In the genomic region with DNA sequence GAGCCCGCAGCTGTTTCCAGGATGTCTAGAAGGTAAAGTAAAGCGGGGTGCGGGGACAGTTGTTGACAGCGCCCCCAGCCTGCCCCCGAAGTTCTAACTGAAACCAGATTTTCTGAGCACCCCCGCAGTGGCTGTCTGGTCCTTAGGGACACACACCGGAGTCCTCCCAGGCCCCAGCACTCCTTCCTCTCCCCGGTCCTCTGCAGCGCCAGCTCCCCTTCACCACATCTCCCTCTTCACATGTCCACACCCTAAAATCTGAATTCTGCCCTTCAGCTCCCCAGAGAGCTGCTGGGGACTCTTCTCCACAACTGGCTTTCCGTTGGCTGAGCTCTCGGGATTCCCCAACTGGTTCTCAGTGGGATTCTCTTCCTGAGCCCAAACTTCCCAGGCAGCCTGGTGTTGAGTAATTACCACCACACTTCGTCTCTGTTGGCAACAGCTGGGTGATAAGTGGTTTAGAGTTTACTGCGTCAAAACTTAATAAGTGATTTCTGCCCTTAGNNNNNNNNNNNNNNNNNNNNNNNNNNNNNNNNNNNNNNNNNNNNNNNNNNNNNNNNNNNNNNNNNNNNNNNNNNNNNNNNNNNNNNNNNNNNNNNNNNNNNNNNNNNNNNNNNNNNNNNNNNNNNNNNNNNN, we compare ENCODE assay signal across 9 mouse cellular contexts. TPM values are rescaled to one million over a fixed set of nuclear protein-coding genes. Genes with fewer than 3 reads are reported as not detected.
A peak's percentile ranks its signal among the peaks of the same experiment; 100 is the strongest.
DNase-seq lines count a peak whose midpoint lies in the region; ATAC-seq and TF ChIP-seq lines count a peak whose summit lies in the region.
"Had no signal": no experiment of that assay in that cellular context is flagged by ENCODE, and none has a peak within 500 bp of the region (broad histone marks: within the 10 kb centered on the region; RNA-seq: fewer than 3 reads in every experiment).

No protein-coding gene starts in this region.

- no peaks in the 10 kb centered on the region for H3K9me3 ChIP-seq in CH12.LX (replicated peaks; ENCODE audit: low read length)
- no peaks in the 10 kb centered on the region for H3K9me3 ChIP-seq in embryonic facial prominence, embryonic 15.5 days (replicated peaks)
- H3K9me3 ChIP-seq in heart, postnatal 0 days (replicated peaks; ENCODE audit: control insufficient read depth, low read length): no peaks in the 10 kb centered on the region

- TF ChIP-seq EP300 in CH12.LX (IDR thresholded peaks at IDR 0.05; ENCODE audit: low read length): peak; percentile 85
- no peak for TF ChIP-seq EP300 in heart, postnatal 0 days (IDR thresholded peaks at IDR 0.05; ENCODE audit: low read depth)

- peaks cover 26 to 66% of the 10 kb centered on the region in 2 experiments for H3K36me3 ChIP-seq in CH12.LX (replicated peaks in 1 of 2; ENCODE audit: control insufficient read depth in 1 of 2, insufficient read depth in 1 of 2, low read length in 1 of 2)
- peaks cover 12% of the 10 kb centered on the region; the same call in 1 of the 2 replicates for H3K36me3 ChIP-seq in embryonic facial prominence, embryonic 15.5 days
- peaks cover 27% of the 10 kb centered on the region for H3K36me3 ChIP-seq in heart, postnatal 0 days (replicated peaks; ENCODE audit: control insufficient read depth, insufficient read depth, low read length)

- H3K79me2 ChIP-seq in CH12.LX (replicated peaks; ENCODE audit: control insufficient read depth, extremely low read depth, insufficient read depth, poor library complexity, severe bottlenecking): peaks cover 4% of the 10 kb centered on the region

- no peak for TF ChIP-seq POLR2A in CH12.LX (IDR thresholded peaks at IDR 0.05; ENCODE audit: low read depth, low read length)

- in situ Hi-C loops in CH12.LX (cut with MboI; ENCODE audit: low pct_ligation_motif_present, low pct_unique_long_range_greater_than_20kb, low sequenced_read_pairs): no loop called here

- H3K27me3 ChIP-seq in CH12.LX (replicated peaks): no peaks in the 10 kb centered on the region
- no peaks in the 10 kb centered on the region for H3K27me3 ChIP-seq in embryonic facial prominence, embryonic 15.5 days
- H3K27me3 ChIP-seq in heart, postnatal 0 days (ENCODE audit: control insufficient read depth, insufficient read depth, low read length): no peaks in the 10 kb centered on the region

- H3K4me1 ChIP-seq in CH12.LX (ENCODE audit: control insufficient read depth in 1 of 2, insufficient read depth in 2 of 2): peaks cover 20 to 73% of the 10 kb centered on the region in 2 experiments
- H3K4me1 ChIP-seq in embryonic facial prominence, embryonic 15.5 days: peaks cover 28% of the 10 kb centered on the region
- H3K4me1 ChIP-seq in heart, postnatal 0 days (ENCODE audit: control insufficient read depth, insufficient read depth): peaks cover 20% of the 10 kb centered on the region

- H3K4me2 ChIP-seq in CH12.LX (ENCODE audit: insufficient read depth, low read depth, poor library complexity, severe bottlenecking): peak overlapping the region; percentile 98
- H3K4me2 ChIP-seq in embryonic facial prominence, embryonic 15.5 days (replicated peaks): peak overlapping the region; percentile 92
- H3K4me2 ChIP-seq in heart, postnatal 0 days (ENCODE audit: low read depth, low read length): peak overlapping the region; percentile 66

- DNase-seq in adrenal gland, postnatal 10 days: peak; percentile 70
- DNase-seq in adrenal gland, adult 18-20 months (ENCODE audit: low spot score in 2 of 2): no peak
- peak; percentile 90 for DNase-seq in CH12.LX (ENCODE audit: extremely low read depth)
- peak; percentile 79 for DNase-seq in heart, postnatal 0 days (ENCODE audit: low spot score)
- DNase-seq in kidney, postnatal 14 days: peak; percentile 64
- DNase-seq in lung, postnatal 4 days: peak; percentile 51 to 56
- peak; percentile 23 for DNase-seq in skeletal muscle tissue, adult 2 months (ENCODE audit: low read depth, low spot score)

- H3K9ac ChIP-seq in CH12.LX (ENCODE audit: insufficient read depth, low read depth): peak overlapping the region; percentile 88
- peak overlapping the region; percentile 70 for H3K9ac ChIP-seq in embryonic facial prominence, embryonic 15.5 days
- peak overlapping the region; percentile 75 for H3K9ac ChIP-seq in heart, postnatal 0 days (replicated peaks; ENCODE audit: low read depth, low read length)

- H3K27ac ChIP-seq in CH12.LX (ENCODE audit: insufficient read depth, low read depth): peak overlapping the region; percentile 92
- peak overlapping the region; percentile 89 for H3K27ac ChIP-seq in embryonic facial prominence, embryonic 15.5 days (replicated peaks)
- peak overlapping the region; percentile 89 for H3K27ac ChIP-seq in heart, postnatal 0 days (ENCODE audit: low read depth)

- ATAC-seq in embryonic facial prominence, embryonic 15.5 days (ENCODE audit: insufficient number of reproducible peaks, low FRiP score, low TSS enrichment, low read depth): 0 out of 2 replicates have a peak, but pooled peaks have one; percentile 9
- ATAC-seq in heart, postnatal 0 days (ENCODE audit: insufficient read depth, low read depth): peak; percentile 46

- dilution Hi-C loops in CH12.LX (cut with MboI; ENCODE audit: extremely low pct_ligation_motif_present, extremely low pct_unique_long_range_greater_than_20kb, low sequenced_read_pairs): no loop called here

- H3K4me3 ChIP-seq in CH12.LX (replicated peaks in 1 of 3; ENCODE audit: low read depth in 2 of 3, low read length in 2 of 3, poor library complexity in 1 of 3): peak overlapping the region; percentile 50 to 83 (median 76)
- H3K4me3 ChIP-seq in embryonic facial prominence, embryonic 15.5 days (replicated peaks): peak overlapping the region; percentile 75
- peak overlapping the region; percentile 66 for H3K4me3 ChIP-seq in heart, postnatal 0 days (ENCODE audit: low read depth, low read length)

- TF ChIP-seq CTCF in CH12.LX (conservative IDR thresholded peaks at IDR 0.05 in 1 of 2, IDR thresholded peaks at IDR 0.05 in 1 of 2; ENCODE audit: low read depth in 2 of 2, low read length in 2 of 2): no peak; a peak in 1 of 4 replicates
- no peak for TF ChIP-seq CTCF in heart, postnatal 0 days (IDR thresholded peaks at IDR 0.05; ENCODE audit: low read depth)

- whole genome bisulfite sequencing in embryonic facial prominence, embryonic 15.5 days: 2% methylated on average over 13 of the region's 13 CpGs
- WGBS in heart, postnatal 0 days: 0% methylated on average over 13 of the region's 13 CpGs

- no peak; the same call in 1 of the 2 replicates for TF ChIP-seq RAD21 in CH12.LX (IDR thresholded peaks at IDR 0.05; ENCODE audit: low read depth, low read length)

TF ChIP-seq in CH12.LX, 34 proteins besides CTCF, POLR2A, EP300 and RAD21 (continues in another document):
- peak; percentile 84 for TF ChIP-seq MEF2A (IDR thresholded peaks at IDR 0.05; ENCODE audit: borderline replicate concordance, low read depth, low read length)
- no peak for TF ChIP-seq ZMIZ1 (IDR thresholded peaks at IDR 0.05; ENCODE audit: low read depth, low read length)
- TF ChIP-seq USF2 (conservative IDR thresholded peaks at IDR 0.05; ENCODE audit: low read depth, low read length): no peak
- TF ChIP-seq MXI1 (IDR thresholded peaks at IDR 0.05; ENCODE audit: low read depth, low read length): no peak; the same call in 1 of the 2 replicates
- no peak for TF ChIP-seq GABPA (IDR thresholded peaks at IDR 0.05; ENCODE audit: insufficient replicate concordance, low read depth, low read length)
- TF ChIP-seq UBTF (IDR thresholded peaks at IDR 0.05; ENCODE audit: low read depth, low read length): no peak; the same call in 1 of the 2 replicates
- peak; percentile 61; the same call in 1 of the 2 replicates for TF ChIP-seq MAZ (IDR thresholded peaks at IDR 0.05; ENCODE audit: low read depth, low read length)
- TF ChIP-seq ZC3H11A (IDR thresholded peaks at IDR 0.05; ENCODE audit: low read depth, low read length): no peak
- peak; percentile 83 for TF ChIP-seq IRF4 (IDR thresholded peaks at IDR 0.05; ENCODE audit: low read depth, low read length)
- peak; percentile 56 for TF ChIP-seq MAX (IDR thresholded peaks at IDR 0.05; ENCODE audit: low read length)
- TF ChIP-seq ETS1 (conservative IDR thresholded peaks at IDR 0.05; ENCODE audit: low read depth, low read length): peak; percentile 98
- peak; percentile 85 for TF ChIP-seq BHLHE40 (IDR thresholded peaks at IDR 0.05; ENCODE audit: low read depth, low read length)
- TF ChIP-seq TBP (conservative IDR thresholded peaks at IDR 0.05; ENCODE audit: low read depth, low read length): 0 out of 2 replicates have a peak, but pooled peaks have one; percentile 40
- TF ChIP-seq JUND (conservative IDR thresholded peaks at IDR 0.05; ENCODE audit: low read depth, low read length): no peak
- no peak for TF ChIP-seq ZKSCAN1 (IDR thresholded peaks at IDR 0.05; ENCODE audit: borderline replicate concordance, low read depth, low read length)
- no peak for TF ChIP-seq ELF1 (IDR thresholded peaks at IDR 0.05; ENCODE audit: low read depth, low read length)

RNA-seq across cellular contexts. Expression of a gene that starts 0.7 kb away (rescaled TPM):
- total RNA-seq in adrenal gland, postnatal 10 days (2021): 10 to 100 TPM; 75.4 to 78.8 TPM
- 100 to 1,000 TPM; 176 to 268 TPM for total RNA-seq in adrenal gland, adult 18-20 months (2021)
- total RNA-seq in CH12.LX (2012; rRNA removed) (27.5 and 32.1 TPM in 2 replicates), CH12.LX (2014; rRNA removed) (34.8 and 36.1 TPM in 2 replicates)
- polyA plus RNA-seq in CH12.LX (2012; ENCODE audit: insufficient read length, low read depth): 35.6 and 37.9 TPM in 2 replicates
- 33.3 and 37.0 TPM in 2 replicates for polyA plus RNA-seq in embryonic facial prominence, embryonic 15.5 days (2015; fragmentation: Nextera tagmentation; extraction: Ambion mirVana)
- total RNA-seq in heart, postnatal 0 days (2014; rRNA removed; ENCODE audit: low replicate concordance): 44.4 and 63.3 TPM in 2 replicates
- 89.0 and 99.4 TPM in 2 replicates for polyA plus RNA-seq in heart, postnatal 0 days (2015; fragmentation: Nextera tagmentation; extraction: Ambion mirVana)

RNA-seq across cellular contexts. Expression of a gene that starts 15.2 kb away (rescaled TPM):
- total RNA-seq in adrenal gland, postnatal 10 days (2021): not detected
- total RNA-seq in adrenal gland, adult 18-20 months (2021): not detected
- not detected in 2 replicates for total RNA-seq in CH12.LX (2012; rRNA removed)
- not detected in 2 replicates for total RNA-seq in CH12.LX (2014; rRNA removed)
- not detected in 2 replicates for polyA plus RNA-seq in CH12.LX (2012; ENCODE audit: insufficient read length, low read depth)
- polyA plus RNA-seq in embryonic facial prominence, embryonic 15.5 days (2015; fragmentation: Nextera tagmentation; extraction: Ambion mirVana): not detected in 2 replicates
- total RNA-seq in heart, postnatal 0 days (2014; rRNA removed; ENCODE audit: low replicate concordance): 2.4 TPM in 1 of 2 replicates, not detected in the other
- polyA plus RNA-seq in heart, postnatal 0 days (2015; fragmentation: Nextera tagmentation; extraction: Ambion mirVana): 0.27 TPM in 1 of 2 replicates, not detected in the other
- total RNA-seq: gastrocnemius, postnatal 4 days had no signal

RNA-seq across cellular contexts. Expression of a gene that starts 34.1 kb away (rescaled TPM):
- 10 to 100 TPM; 78.4 TPM for total RNA-seq in adrenal gland, postnatal 10 days (2021)
- total RNA-seq in adrenal gland, adult 18-20 months (2021): 100 to 1,000 TPM in 1 of 2 experiments, 10 to 100 TPM in 1; 99.5 to 102 TPM
- total RNA-seq in CH12.LX (2012; rRNA removed) (25.5 and 34.9 TPM in 2 replicates), CH12.LX (2014; rRNA removed) (32.0 and 33.1 TPM in 2 replicates)
- 33.7 and 34.5 TPM in 2 replicates for polyA plus RNA-seq in CH12.LX (2012; ENCODE audit: insufficient read length, low read depth)
- polyA plus RNA-seq in embryonic facial prominence, embryonic 15.5 days (2015; fragmentation: Nextera tagmentation; extraction: Ambion mirVana): 60.4 and 61.7 TPM in 2 replicates
- 30.0 and 31.0 TPM in 2 replicates for total RNA-seq in heart, postnatal 0 days (2014; rRNA removed; ENCODE audit: low replicate concordance)
- 48.8 and 49.8 TPM in 2 replicates for polyA plus RNA-seq in heart, postnatal 0 days (2015; fragmentation: Nextera tagmentation; extraction: Ambion mirVana)

Comparison
In these comparisons a context has a peak if more than half of its experiments do, and no peak if none do; other contexts are left out.
1. DNase-seq: peak in adrenal gland, postnatal 10 days (single experiment), CH12.LX (single experiment), heart, postnatal 0 days (single experiment), kidney, postnatal 14 days (single experiment), lung, postnatal 4 days (2 of 2) and skeletal muscle tissue, adult 2 months (single experiment); none in adrenal gland, adult 18-20 months (0 of 2).
2. Peak in every context shown above with its lines, with median percentiles within 50 percentile points of each other: H3K27ac ChIP-seq, H3K4me2 ChIP-seq, H3K4me3 ChIP-seq and H3K9ac ChIP-seq.